Mouse (Mus musculus) hindbrain, embryonic 11.5 days (tissue): ENCODE data around the gene Pkn1. TPM values are rescaled to one million over a fixed set of nuclear protein-coding genes. Genes with fewer than 3 reads are reported as not detected.
A peak's percentile ranks its signal among the peaks of the same experiment; 100 is the strongest.

ENCODE experiments used
- ATAC-seq: fragments of 200-750 bp; cut with Nextera tagmentation; 2 replicates; pipeline ENCODE4 v1.8.0; 2017; ENCODE audit warnings: mild to moderate bottlenecking, moderate TSS enrichment, moderate library complexity; ENCODE audit not compliant: low FRiP score
- DNase-seq: peaks from one replicate; pipeline ENCODE4 v3.0.0-alpha.2; 2015; ENCODE audit warnings: low spot score
- H3K27ac ChIP-seq: fragments of 300-500 bp; sonication (generic); 2 replicates; pipeline ENCODE4 v1.5.1; 2014; ENCODE audit warnings: mild to moderate bottlenecking, low read depth, low read length
- H3K27me3 ChIP-seq: fragments of 300-500 bp; sonication (generic); 2 replicates; pipeline ENCODE4 v1.6.1; 2014; ENCODE audit warnings: mild to moderate bottlenecking, low read length, moderate library complexity, mixed read lengths; ENCODE audit not compliant: control insufficient read depth, insufficient read depth
- H3K36me3 ChIP-seq: fragments of 300-500 bp; sonication (generic); 2 replicates; pipeline ENCODE4 v1.6.1; 2014; ENCODE audit warnings: mild to moderate bottlenecking, low read length, moderate library complexity, mixed read lengths; ENCODE audit not compliant: control insufficient read depth, insufficient read depth
- H3K4me1 ChIP-seq: fragments of 300-500 bp; sonication (generic); replicated peaks from 2 replicates; pipeline ENCODE4 v1.6.1; 2014; ENCODE audit warnings: low read length, mixed read lengths; ENCODE audit not compliant: control insufficient read depth, insufficient read depth
- H3K4me2 ChIP-seq: fragments of 300-500 bp; sonication (generic); replicated peaks from 2 replicates; pipeline ENCODE4 v1.6.1; 2014; ENCODE audit warnings: mild to moderate bottlenecking, low read depth, low read length
- H3K4me3 ChIP-seq: fragments of 300-500 bp; sonication (generic); 2 replicates; pipeline ENCODE4 v1.5.1; 2014; ENCODE audit warnings: low read depth, low read length
- H3K9ac ChIP-seq: fragments of 300-500 bp; sonication (generic); 2 replicates; pipeline ENCODE4 v1.6.1; 2014; ENCODE audit warnings: low read depth, low read length
- H3K9me3 ChIP-seq: fragments of 300-500 bp; sonication (generic); 2 replicates; pipeline ENCODE4 v1.6.1; 2016; ENCODE audit warnings: low read length; ENCODE audit not compliant: control insufficient read depth
- WGBS: fragments of 180-500 bp; shearing (Covaris S2); extraction: QIAGEN DNeasy Blood & Tissue Kit; methylation state at CpG from one replicate; pipeline ENCODE4 v1.1.7; 2014; 5-methylcytosine and 5-hydroxymethylcytosine counted together
- polyA plus RNA-seq: library from polyadenylated mRNA; unstranded; fragments of >200 nt; fragmentation: Nextera tagmentation; extraction: Ambion mirVana; gene quantifications from 2 replicates; pipeline ENCODE4 v1.2.1, GENCODE M21; 2014

Gene Pkn1
- polyA plus RNA-seq, 1 experiment from 2014 or later, result 22.6 TPM

- no peak within 1 kb of the TSS for H3K4me2 ChIP-seq
- peaks cover 6% of the 10 kb centered on the region for H3K27me3 ChIP-seq
- no peaks in the 10 kb centered on the region for H3K9me3 ChIP-seq
- ATAC-seq, result no peak
- H3K27ac ChIP-seq, result no peak within 1 kb of the TSS
- H3K36me3 ChIP-seq, result no peaks in the 10 kb centered on the region
- 39% methylated on average over 14 of the region's 14 CpGs for WGBS
- H3K4me1 ChIP-seq, result peaks cover 9% of the 10 kb centered on the region
- H3K9ac ChIP-seq, result 0 out of 2 replicates have a peak within 1 kb of the TSS, but pooled peaks have one; percentile 23
- H3K4me3 ChIP-seq, result no peak within 1 kb of the TSS
- peak; percentile 17 for DNase-seq
These were observed 32.8 kb downstream of the Pkn1 start, which contains the start of gene Ptger1 for GRCm38 (mm10) chr8:83665969-83666865. Gene Ptger1, plus strand, starts transcription at chr8:83666678.

- Histone ChIP-seq H3K27ac (no peak overlapping the region), H3K9me3 (no peaks in the 10 kb centered on the region), H3K9ac (no peak overlapping the region), H3K4me3 (no peak overlapping the region), H3K4me1 (peaks cover 12% of the 10 kb centered on the region), H3K27me3 (peaks cover 6% of the 10 kb centered on the region), H3K4me2 (no peak overlapping the region), H3K36me3 (no peaks in the 10 kb centered on the region)
- WGBS, result 48% methylated on average over 2 of the region's 2 CpGs
- ATAC-seq (no peak), DNase-seq (no peak)
These were observed 33.9 kb downstream of the Pkn1 start for GRCm38 (mm10) chr8:83664931-83665625.

- Histone ChIP-seq H3K4me3 (no peak overlapping the region), H3K9me3 (no peaks in the 10 kb centered on the region), H3K9ac (no peak overlapping the region), H3K4me1 (peaks cover 12% of the 10 kb centered on the region), H3K4me2 (no peak overlapping the region), H3K27ac (no peak overlapping the region), H3K27me3 (peaks cover 6% of the 10 kb centered on the region), H3K36me3 (no peaks in the 10 kb centered on the region)
- no peak for ATAC-seq
- WGBS, result 88% methylated on average over 13 of the region's 13 CpGs
- no peak for DNase-seq
These were observed 34.9 kb downstream of the Pkn1 start for GRCm38 (mm10) chr8:83664096-83664495.

- Histone ChIP-seq H3K4me2 (no peak overlapping the region), H3K9ac (no peak overlapping the region), H3K36me3 (no peaks in the 10 kb centered on the region), H3K4me3 (no peak overlapping the region), H3K9me3 (no peaks in the 10 kb centered on the region), H3K27me3 (no peaks in the 10 kb centered on the region), H3K4me1 (peaks cover 7% of the 10 kb centered on the region; the same call in 1 of the 2 replicates), H3K27ac (no peak overlapping the region)
- ATAC-seq (peak; percentile 28; the same call in 1 of the 2 replicates), DNase-seq (peak; percentile 92)
- WGBS, result 11% methylated on average over 4 of the region's 4 CpGs
These were observed 36.6 kb downstream of the Pkn1 start for GRCm38 (mm10) chr8:83662421-83662826.

GRCm38 (mm10) chr8:83660995-83661680 is 37.8 kb downstream of the Pkn1 start:
- Histone ChIP-seq H3K4me2 (no peak overlapping the region), H3K27ac (no peak overlapping the region), H3K4me3 (no peak overlapping the region), H3K4me1 (0 out of 2 replicates have a peak, but pooled peaks cover 7% of the 10 kb centered on the region), H3K36me3 (no peaks in the 10 kb centered on the region), H3K9me3 (no peaks in the 10 kb centered on the region), H3K9ac (no peak overlapping the region), H3K27me3 (no peaks in the 10 kb centered on the region)
- 18% methylated on average over 22 of the region's 22 CpGs for WGBS
- DNase-seq, result peak; percentile 26
- peak; percentile 17; the same call in 1 of the 2 replicates for ATAC-seq

- no peaks in the 10 kb centered on the region for H3K36me3 ChIP-seq
- peak; percentile 17 for DNase-seq
- no peak overlapping the region for H3K4me3 ChIP-seq
- 0 out of 2 replicates have a peak, but pooled peaks cover 7% of the 10 kb centered on the region for H3K4me1 ChIP-seq
- peak; percentile 23; the same call in 1 of the 2 replicates for ATAC-seq
- H3K27ac ChIP-seq, result no peak overlapping the region
- no peaks in the 10 kb centered on the region for H3K27me3 ChIP-seq
- H3K9me3 ChIP-seq, result no peaks in the 10 kb centered on the region
- no peak overlapping the region for H3K9ac ChIP-seq
- WGBS, result 7% methylated on average over 8 of the region's 8 CpGs
- H3K4me2 ChIP-seq, result no peak overlapping the region
These were observed 38.4 kb downstream of the Pkn1 start for GRCm38 (mm10) chr8:83660545-83660944.

- Histone ChIP-seq H3K9ac (no peak overlapping the region), H3K27ac (no peak overlapping the region), H3K4me3 (no peak overlapping the region), H3K9me3 (no peaks in the 10 kb centered on the region), H3K27me3 (no peaks in the 10 kb centered on the region), H3K4me1 (peaks cover 10% of the 10 kb centered on the region; the same call in 1 of the 2 replicates), H3K36me3 (no peaks in the 10 kb centered on the region), H3K4me2 (no peak overlapping the region)
- WGBS, result 77% methylated on average over 13 of the region's 13 CpGs
- ATAC-seq (no peak), DNase-seq (no peak)
These were observed 42.3 kb downstream of the Pkn1 start for GRCm38 (mm10) chr8:83656484-83657246.

GRCm38 (mm10) chr8:83656043-83656442 is 42.9 kb downstream of the Pkn1 start:
- H3K9me3 ChIP-seq, result no peaks in the 10 kb centered on the region
- no peak for DNase-seq
- H3K4me2 ChIP-seq, result no peak overlapping the region
- H3K27ac ChIP-seq, result no peak overlapping the region
- H3K4me1 ChIP-seq, result peaks cover 9% of the 10 kb centered on the region; the same call in 1 of the 2 replicates
- WGBS, result 89% methylated on average over 9 of the region's 9 CpGs
- no peaks in the 10 kb centered on the region for H3K27me3 ChIP-seq
- H3K4me3 ChIP-seq, result no peak overlapping the region
- no peak overlapping the region for H3K9ac ChIP-seq
- ATAC-seq, result no peak
- H3K36me3 ChIP-seq, result no peaks in the 10 kb centered on the region
